In the genomic region with DNA sequence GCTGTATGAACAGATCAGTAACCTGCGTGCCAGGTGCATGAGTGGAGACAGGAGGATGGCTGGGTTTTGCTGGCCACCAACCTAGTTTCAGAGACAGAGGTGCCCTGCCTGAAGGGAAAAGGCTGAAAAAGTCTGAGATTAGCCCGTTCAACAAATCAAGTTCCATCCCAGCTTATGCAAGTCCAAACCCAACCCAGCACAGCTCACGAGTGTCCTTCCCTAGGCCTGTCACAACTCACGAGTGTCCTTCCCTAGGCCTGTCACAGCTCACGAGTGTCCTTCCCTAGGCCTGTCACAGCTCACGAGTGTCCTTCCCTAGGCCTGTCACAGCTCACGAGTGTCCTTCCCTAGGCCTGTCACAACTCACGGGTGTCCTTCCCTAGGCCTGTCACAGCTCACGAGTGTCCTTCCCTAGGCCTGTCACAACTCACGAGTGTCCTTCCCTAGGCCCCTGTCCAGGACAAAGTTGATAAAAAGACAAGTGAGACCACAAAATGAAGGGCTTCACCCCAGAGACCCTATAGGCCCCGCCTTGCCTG, we compare ENCODE assay signal across 14 mouse cellular contexts. TPM values are rescaled to one million over a fixed set of nuclear protein-coding genes. Genes with fewer than 3 reads are reported as not detected.
A peak's percentile ranks its signal among the peaks of the same experiment; 100 is the strongest.
DNase-seq lines count a peak whose midpoint lies in the region; ATAC-seq and TF ChIP-seq lines count a peak whose summit lies in the region.
"Not testable (repeated sequence)": the region's sequence is repeated elsewhere in the genome, so short reads cannot be mapped to it uniquely, and the experiment has no call there.
"Had no signal": no experiment of that assay in that cellular context is flagged by ENCODE, and none has a peak within 500 bp of the region (broad histone marks: within the 10 kb centered on the region; RNA-seq: fewer than 3 reads in every experiment).

No protein-coding gene starts in this region.

- 85% methylated on average over 6 of the region's 11 CpGs for WGBS in embryonic facial prominence, embryonic 14.5 days
- WGBS in hindbrain, embryonic 13.5 days, result 88% methylated on average over 11 of the region's 11 CpGs
- 77% methylated on average over 11 of the region's 11 CpGs for WGBS in limb, embryonic 15.5 days

- not testable (repeated sequence) for H3K27me3 ChIP-seq in embryonic facial prominence, embryonic 14.5 days (replicated peaks; ENCODE audit: control insufficient read depth, insufficient read depth, low read length); hindbrain, embryonic 13.5 days; limb, embryonic 15.5 days

- not testable (repeated sequence) for TF ChIP-seq CTCF in layer of hippocampus, adult 2 months (conservative IDR thresholded peaks at IDR 0.05)

- H3K4me2 ChIP-seq in embryonic facial prominence, embryonic 14.5 days (ENCODE audit: low read depth, low read length); hindbrain, embryonic 13.5 days; limb, embryonic 15.5 days: not testable (repeated sequence)

- H3K9ac ChIP-seq in embryonic facial prominence, embryonic 14.5 days (ENCODE audit: low read depth, low read length), result peak overlapping the region; percentile 34; the same call in 1 of the 2 replicates
- H3K9ac ChIP-seq in hindbrain, embryonic 13.5 days, result peak overlapping the region; percentile 46; the same call in 1 of the 2 replicates
- H3K9ac ChIP-seq in limb, embryonic 15.5 days, result 0 out of 2 replicates have a peak overlapping the region, but pooled peaks have one; percentile 10

- peaks cover 20% of the 10 kb centered on the region for H3K36me3 ChIP-seq in embryonic facial prominence, embryonic 14.5 days (ENCODE audit: control insufficient read depth, insufficient read depth, low read length)
- H3K36me3 ChIP-seq in hindbrain, embryonic 13.5 days, result peaks cover 25% of the 10 kb centered on the region
- peaks cover 46% of the 10 kb centered on the region for H3K36me3 ChIP-seq in limb, embryonic 15.5 days

- peak; percentile 78 for DNase-seq in adrenal gland, adult 8-10 months
- peak; percentile 3 for DNase-seq in adrenal gland, postnatal 25 days
- DNase-seq in embryonic facial prominence, embryonic 14.5 days (ENCODE audit: low spot score); layer of hippocampus, adult 2 months (ENCODE audit: low spot score in 2 of 2): not testable (repeated sequence)

- H3K27ac ChIP-seq in embryonic facial prominence, embryonic 14.5 days (replicated peaks; ENCODE audit: low read depth, low read length); hindbrain, embryonic 13.5 days; limb, embryonic 15.5 days: not testable (repeated sequence)
- peak overlapping the region; percentile 39; the same call in 1 of the 2 replicates for H3K27ac ChIP-seq in layer of hippocampus, adult 2 months

- ATAC-seq in embryonic facial prominence, embryonic 14.5 days (ENCODE audit: low read depth); hindbrain, embryonic 13.5 days (ENCODE audit: low FRiP score); limb, embryonic 15.5 days (ENCODE audit: insufficient number of reproducible peaks, low FRiP score, low TSS enrichment, low read depth): not testable (repeated sequence)

- H3K4me1 ChIP-seq in embryonic facial prominence, embryonic 14.5 days (ENCODE audit: control insufficient read depth, insufficient read depth, low read length), result peaks cover 14% of the 10 kb centered on the region; the same call in 1 of the 2 replicates
- H3K4me1 ChIP-seq in hindbrain, embryonic 13.5 days (replicated peaks), result peaks cover 35% of the 10 kb centered on the region
- H3K4me1 ChIP-seq in limb, embryonic 15.5 days, result peaks cover 38% of the 10 kb centered on the region

- not testable (repeated sequence) for H3K4me3 ChIP-seq in embryonic facial prominence, embryonic 14.5 days (ENCODE audit: low read depth, low read length); hindbrain, embryonic 13.5 days; layer of hippocampus, adult 2 months; limb, embryonic 15.5 days

- not testable (repeated sequence) for H3K9me3 ChIP-seq in embryonic facial prominence, embryonic 14.5 days (ENCODE audit: control insufficient read depth, low read length); hindbrain, embryonic 13.5 days; limb, embryonic 15.5 days

RNA-seq across cellular contexts. Expression of a gene that starts 4.1 kb away (rescaled TPM):
- 100 to 1,000 TPM; 185 to 247 (median 197) TPM for total RNA-seq in adrenal gland, adult 8-10 months (2022)
- total RNA-seq in adrenal gland, postnatal 25 days (2021), result 198 and 223 TPM in 2 replicates
- polyA plus RNA-seq in embryonic facial prominence, embryonic 14.5 days (2014; fragmentation: Nextera tagmentation; extraction: Ambion mirVana), result 163 and 179 TPM in 2 replicates
- polyA plus RNA-seq in hindbrain, embryonic 13.5 days (2015; fragmentation: Nextera tagmentation; extraction: Ambion mirVana), result 292 and 304 TPM in 2 replicates
- 100 to 1,000 TPM; 176 TPM for total RNA-seq in layer of hippocampus, adult 2 months (2021)
- polyA plus RNA-seq in limb, embryonic 15.5 days (2015; fragmentation: Nextera tagmentation; extraction: Ambion mirVana), result 200 and 204 TPM in 2 replicates

RNA-seq across cellular contexts. Expression of a gene that starts 14.0 kb away (rescaled TPM):
- total RNA-seq in adrenal gland, adult 8-10 months (2022), result 10 to 100 TPM; 43.6 to 59.2 (median 45.7) TPM
- 54.3 and 80.2 TPM in 2 replicates for total RNA-seq in adrenal gland, postnatal 25 days (2021)
- 61.7 and 62.9 TPM in 2 replicates for polyA plus RNA-seq in embryonic facial prominence, embryonic 14.5 days (2014; fragmentation: Nextera tagmentation; extraction: Ambion mirVana)
- 45.0 and 46.9 TPM in 2 replicates for polyA plus RNA-seq in hindbrain, embryonic 13.5 days (2015; fragmentation: Nextera tagmentation; extraction: Ambion mirVana)
- 10 to 100 TPM; 52.0 to 52.6 TPM for total RNA-seq in layer of hippocampus, adult 2 months (2021)
- 79.3 and 91.0 TPM in 2 replicates for polyA plus RNA-seq in limb, embryonic 15.5 days (2015; fragmentation: Nextera tagmentation; extraction: Ambion mirVana)

RNA-seq across cellular contexts. Expression of a gene that starts 18.6 kb away (rescaled TPM):
- 10 to 100 TPM; 50.7 to 86.9 (median 66.5) TPM for total RNA-seq in adrenal gland, adult 8-10 months (2022)
- total RNA-seq in adrenal gland, postnatal 25 days (2021), result 45.1 and 80.7 TPM in 2 replicates
- 11.9 and 15.4 TPM in 2 replicates for polyA plus RNA-seq in embryonic facial prominence, embryonic 14.5 days (2014; fragmentation: Nextera tagmentation; extraction: Ambion mirVana)
- 42.3 and 44.0 TPM in 2 replicates for polyA plus RNA-seq in hindbrain, embryonic 13.5 days (2015; fragmentation: Nextera tagmentation; extraction: Ambion mirVana)
- total RNA-seq in layer of hippocampus, adult 2 months (2021), result 10 to 100 TPM; 60.8 to 66.1 TPM
- polyA plus RNA-seq in limb, embryonic 15.5 days (2015; fragmentation: Nextera tagmentation; extraction: Ambion mirVana), result 21.3 and 21.8 TPM in 2 replicates

RNA-seq across cellular contexts. Expression of a gene that starts 30.4 kb away (rescaled TPM):
- 1 to 10 TPM; 3.6 to 6.5 (median 4.4) TPM for total RNA-seq in adrenal gland, adult 8-10 months (2022)
- 1.9 and 2.9 TPM in 2 replicates for total RNA-seq in adrenal gland, postnatal 25 days (2021)
- 0.95 and 1.1 TPM in 2 replicates for polyA plus RNA-seq in embryonic facial prominence, embryonic 14.5 days (2014; fragmentation: Nextera tagmentation; extraction: Ambion mirVana)
- polyA plus RNA-seq in hindbrain, embryonic 13.5 days (2015; fragmentation: Nextera tagmentation; extraction: Ambion mirVana), result 37.5 and 40.2 TPM in 2 replicates
- total RNA-seq in layer of hippocampus, adult 2 months (2021), result 100 to 1,000 TPM in 1 of 2 experiments, 10 to 100 TPM in 1; 95.2 to 100 TPM
- 0.05 and 0.29 TPM in 2 replicates for polyA plus RNA-seq in limb, embryonic 15.5 days (2015; fragmentation: Nextera tagmentation; extraction: Ambion mirVana)
- total RNA-seq: CH12.LX; granulocyte monocyte progenitor cell, adult 5-6 weeks; heart, adult 2 months; heart, postnatal 25 days; hematopoietic stem cell, adult 5-6 weeks had no signal
- polyA plus RNA-seq: erythroblast, embryonic 14.5 days; heart, embryonic 14.5 days; heart, postnatal 0 days had no signal

RNA-seq across cellular contexts. Expression of a gene that starts 41.1 kb away (rescaled TPM):
- 10 to 100 TPM in 2 of 4 experiments, 1 to 10 TPM in 2; 9.4 to 16.6 (median 12.9) TPM for total RNA-seq in adrenal gland, adult 8-10 months (2022)
- 4.5 and 7.8 TPM in 2 replicates for total RNA-seq in adrenal gland, postnatal 25 days (2021)
- 5.9 and 8.7 TPM in 2 replicates for polyA plus RNA-seq in embryonic facial prominence, embryonic 14.5 days (2014; fragmentation: Nextera tagmentation; extraction: Ambion mirVana)
- 13.4 and 13.5 TPM in 2 replicates for polyA plus RNA-seq in hindbrain, embryonic 13.5 days (2015; fragmentation: Nextera tagmentation; extraction: Ambion mirVana)
- total RNA-seq in layer of hippocampus, adult 2 months (2021), result 100 to 1,000 TPM; 161 to 176 TPM
- 7.7 and 8.7 TPM in 2 replicates for polyA plus RNA-seq in limb, embryonic 15.5 days (2015; fragmentation: Nextera tagmentation; extraction: Ambion mirVana)
- polyA plus RNA-seq: erythroblast, embryonic 14.5 days had no signal
